Mouse (Mus musculus): ENCODE measurements around the gene Dapk3. TPM values are rescaled to one million over a fixed set of nuclear protein-coding genes. Genes with fewer than 3 reads are reported as not detected.

Gene Dapk3
- polyA plus RNA-seq, 1 experiment from 2014 or later: 65.4 TPM

DNA sequence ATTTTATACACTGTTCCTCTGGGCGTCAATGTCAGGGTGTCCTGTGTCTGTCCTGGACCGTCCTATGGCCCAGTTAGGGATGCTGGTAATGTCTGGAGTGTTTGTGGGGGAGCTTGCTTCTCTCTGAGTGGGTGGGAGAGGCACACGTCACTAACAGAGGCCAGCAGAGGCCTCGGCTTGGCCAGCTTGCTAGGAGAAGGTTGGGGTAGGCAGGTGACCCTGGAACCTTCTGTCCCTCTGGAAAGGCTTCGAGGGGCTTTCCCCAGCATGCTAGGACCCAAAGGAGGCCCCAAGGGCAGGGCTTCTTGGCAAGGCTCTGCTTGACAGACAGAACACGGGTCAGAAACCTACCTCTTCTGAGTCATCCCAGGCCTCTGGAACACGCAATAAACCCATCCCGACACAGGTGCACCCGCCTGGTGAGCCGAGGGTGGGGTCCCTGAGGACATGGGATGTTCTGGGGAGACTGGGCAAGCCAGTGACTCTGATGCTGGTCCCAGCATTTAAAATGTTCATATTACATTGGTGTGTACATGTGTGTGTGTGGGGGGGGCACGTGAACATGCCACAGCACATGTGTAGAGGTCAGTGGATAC lies 13.8 kb downstream of the Dapk3 start:
- no peak overlapping the region for H3K9ac ChIP-seq
- no peak overlapping the region for H3K4me2 ChIP-seq
- peaks cover 24% of the 10 kb centered on the region for H3K27me3 ChIP-seq (replicated peaks)
- no peak overlapping the region for H3K27ac ChIP-seq
- H3K4me1 ChIP-seq: peaks cover 24% of the 10 kb centered on the region
- no peak for ATAC-seq (ENCODE audit: insufficient read depth, low FRiP score, low read depth)
- no peaks in the 10 kb centered on the region for H3K36me3 ChIP-seq
- H3K4me3 ChIP-seq (replicated peaks): no peak overlapping the region
- no peaks in the 10 kb centered on the region for H3K9me3 ChIP-seq
- 63% methylated on average over 11 of the region's 11 CpGs for WGBS

DNA sequence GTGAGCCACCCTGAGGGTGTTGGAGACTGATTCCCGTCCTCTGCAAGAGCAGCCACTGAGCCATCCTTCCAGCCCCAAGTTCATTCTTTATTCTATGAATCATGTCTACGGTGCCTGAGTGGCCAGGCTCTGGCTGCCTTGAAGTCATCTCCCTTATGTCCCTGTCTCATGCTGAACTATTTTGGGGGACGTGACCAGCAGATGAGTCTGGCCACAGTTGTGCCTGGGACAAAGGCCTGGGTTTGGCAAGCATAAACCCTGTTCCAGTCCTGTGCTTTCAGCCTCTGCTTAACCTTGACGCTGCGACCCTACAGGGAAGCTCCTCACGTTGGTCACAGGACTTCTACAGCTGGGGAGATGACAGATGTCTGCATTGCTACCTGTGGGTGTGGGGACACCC lies 14.5 kb downstream of the Dapk3 start:
- Histone ChIP-seq H3K9ac (no peak overlapping the region; the same call in 1 of the 2 replicates), H3K27me3 (replicated peaks) (peaks cover 24% of the 10 kb centered on the region), H3K9me3 (no peaks in the 10 kb centered on the region), H3K4me1 (peaks cover 18% of the 10 kb centered on the region), H3K4me3 (replicated peaks) (no peak overlapping the region), H3K36me3 (no peaks in the 10 kb centered on the region), H3K4me2 (no peak overlapping the region), H3K27ac (no peak overlapping the region)
- WGBS: 54% methylated on average over 6 of the region's 6 CpGs
- no peak for ATAC-seq (ENCODE audit: insufficient read depth, low FRiP score, low read depth)

DNA sequence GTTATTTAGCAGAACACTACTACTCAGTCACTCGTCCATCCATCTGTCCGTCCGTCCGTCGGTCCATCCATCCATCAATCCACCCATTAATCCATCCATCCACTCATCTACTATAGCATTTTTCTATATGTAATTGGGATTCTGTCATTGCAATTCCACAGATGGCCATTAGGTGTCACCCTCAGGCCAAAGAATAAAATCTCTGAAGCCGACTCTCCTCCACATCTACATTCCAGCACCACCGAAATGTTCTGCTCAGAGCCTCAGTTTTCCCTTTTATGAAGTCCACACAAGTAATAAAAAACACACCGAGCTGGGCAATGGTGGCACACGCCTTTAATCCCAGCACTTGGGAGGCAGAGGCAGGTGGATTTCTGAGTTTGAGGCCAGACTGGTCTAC lies 15.4 kb downstream of the Dapk3 start:
- Histone ChIP-seq H3K4me1 (peaks cover 12% of the 10 kb centered on the region), H3K9ac (no peak overlapping the region), H3K27ac (no peak overlapping the region), H3K27me3 (replicated peaks) (peaks cover 24% of the 10 kb centered on the region), H3K36me3 (no peaks in the 10 kb centered on the region), H3K4me2 (no peak overlapping the region), H3K4me3 (replicated peaks) (no peak overlapping the region), H3K9me3 (no peaks in the 10 kb centered on the region)
- 2% methylated on average over 9 of the region's 9 CpGs for WGBS
- ATAC-seq (ENCODE audit: insufficient read depth, low FRiP score, low read depth): no peak

DNA sequence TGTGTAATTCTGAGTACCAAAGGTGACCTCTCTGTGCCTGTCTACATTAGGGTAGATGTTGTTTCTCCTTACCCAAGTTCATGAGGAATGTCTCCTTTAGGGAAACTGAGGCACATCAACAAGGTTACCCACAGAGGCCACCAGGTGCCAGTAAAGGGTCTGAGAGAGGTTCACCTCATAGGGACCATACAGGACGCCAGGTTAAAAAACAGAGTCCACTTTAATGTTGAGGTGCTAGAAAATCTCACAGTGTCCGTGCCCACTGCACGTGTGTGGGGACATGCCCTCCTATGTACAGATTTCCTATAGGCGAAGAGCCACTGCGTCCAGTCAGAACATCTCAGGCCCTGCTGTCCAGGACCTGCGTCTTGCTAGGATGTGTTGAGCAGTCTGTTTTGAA lies 16.2 kb downstream of the Dapk3 start:
- H3K27ac ChIP-seq: no peak overlapping the region
- no peaks in the 10 kb centered on the region for H3K36me3 ChIP-seq
- peaks cover 8% of the 10 kb centered on the region for H3K4me1 ChIP-seq
- no peaks in the 10 kb centered on the region for H3K9me3 ChIP-seq
- H3K4me3 ChIP-seq (replicated peaks): no peak overlapping the region
- 87% methylated on average over 6 of the region's 6 CpGs for WGBS
- peaks cover 21% of the 10 kb centered on the region for H3K27me3 ChIP-seq (replicated peaks)
- no peak overlapping the region for H3K9ac ChIP-seq
- ATAC-seq (ENCODE audit: insufficient read depth, low FRiP score, low read depth): no peak
- H3K4me2 ChIP-seq: no peak overlapping the region

DNA sequence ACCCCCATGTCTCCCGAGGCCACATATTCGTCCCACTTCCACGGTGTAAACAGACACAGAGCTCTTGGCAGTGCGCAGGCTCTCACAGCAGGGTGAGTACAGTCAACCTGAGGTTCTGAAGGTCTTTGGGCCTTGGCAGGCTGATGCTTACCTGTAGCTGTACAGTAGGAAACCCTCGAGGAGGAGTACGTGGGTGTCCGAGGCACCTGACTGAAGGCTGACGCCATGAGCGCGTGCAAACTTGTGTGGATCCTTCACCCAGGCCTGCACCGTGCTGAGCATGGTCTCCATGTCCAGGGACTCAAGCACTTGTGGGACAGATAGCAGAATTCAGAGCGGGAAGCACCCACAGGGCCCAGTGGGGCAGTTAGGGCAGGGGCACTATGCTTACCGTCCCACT lies 17.3 kb downstream of the Dapk3 start:
- Histone ChIP-seq H3K36me3 (no peaks in the 10 kb centered on the region), H3K9me3 (no peaks in the 10 kb centered on the region), H3K27me3 (replicated peaks) (peaks cover 11% of the 10 kb centered on the region), H3K4me3 (replicated peaks) (no peak overlapping the region), H3K4me2 (no peak overlapping the region), H3K9ac (no peak overlapping the region), H3K4me1 (no peaks in the 10 kb centered on the region), H3K27ac (no peak overlapping the region)
- no peak for ATAC-seq (ENCODE audit: insufficient read depth, low FRiP score, low read depth)
- 82% methylated on average over 13 of the region's 13 CpGs for WGBS

DNA sequence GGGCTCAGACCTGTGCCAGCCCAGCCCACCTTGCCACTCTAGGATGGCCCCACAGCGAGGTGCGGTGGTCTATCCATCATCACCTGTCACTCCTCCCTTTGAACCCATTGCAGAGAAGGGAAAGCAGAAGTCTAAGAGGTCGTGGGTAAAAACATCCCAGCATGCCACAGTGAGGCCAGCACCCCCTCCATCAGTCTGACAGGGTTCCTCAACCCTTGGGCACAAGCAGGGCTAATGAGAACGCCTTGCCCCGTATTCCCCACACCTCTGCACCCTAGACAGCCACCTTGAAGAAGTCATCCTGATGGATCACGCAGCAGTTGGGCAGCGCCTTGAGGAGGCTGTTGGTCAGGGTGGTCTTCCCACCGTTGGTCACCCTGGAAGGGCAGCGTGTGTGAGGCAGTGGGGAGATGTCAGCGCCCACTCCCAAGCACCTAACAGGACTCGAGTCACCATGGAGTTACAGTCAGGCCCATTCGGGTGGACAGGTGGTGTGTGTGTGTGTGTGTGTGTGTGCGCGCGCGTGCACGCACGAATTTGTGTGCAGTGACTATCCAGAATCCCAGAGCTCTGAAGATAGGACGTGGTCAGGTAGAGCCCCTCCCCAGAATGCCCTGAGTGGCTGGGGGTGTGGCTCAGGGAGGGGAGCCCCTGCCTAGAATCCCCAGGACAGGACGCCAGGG lies 17.9 kb downstream of the Dapk3 start:
- no peak overlapping the region for H3K9ac ChIP-seq

DNA sequence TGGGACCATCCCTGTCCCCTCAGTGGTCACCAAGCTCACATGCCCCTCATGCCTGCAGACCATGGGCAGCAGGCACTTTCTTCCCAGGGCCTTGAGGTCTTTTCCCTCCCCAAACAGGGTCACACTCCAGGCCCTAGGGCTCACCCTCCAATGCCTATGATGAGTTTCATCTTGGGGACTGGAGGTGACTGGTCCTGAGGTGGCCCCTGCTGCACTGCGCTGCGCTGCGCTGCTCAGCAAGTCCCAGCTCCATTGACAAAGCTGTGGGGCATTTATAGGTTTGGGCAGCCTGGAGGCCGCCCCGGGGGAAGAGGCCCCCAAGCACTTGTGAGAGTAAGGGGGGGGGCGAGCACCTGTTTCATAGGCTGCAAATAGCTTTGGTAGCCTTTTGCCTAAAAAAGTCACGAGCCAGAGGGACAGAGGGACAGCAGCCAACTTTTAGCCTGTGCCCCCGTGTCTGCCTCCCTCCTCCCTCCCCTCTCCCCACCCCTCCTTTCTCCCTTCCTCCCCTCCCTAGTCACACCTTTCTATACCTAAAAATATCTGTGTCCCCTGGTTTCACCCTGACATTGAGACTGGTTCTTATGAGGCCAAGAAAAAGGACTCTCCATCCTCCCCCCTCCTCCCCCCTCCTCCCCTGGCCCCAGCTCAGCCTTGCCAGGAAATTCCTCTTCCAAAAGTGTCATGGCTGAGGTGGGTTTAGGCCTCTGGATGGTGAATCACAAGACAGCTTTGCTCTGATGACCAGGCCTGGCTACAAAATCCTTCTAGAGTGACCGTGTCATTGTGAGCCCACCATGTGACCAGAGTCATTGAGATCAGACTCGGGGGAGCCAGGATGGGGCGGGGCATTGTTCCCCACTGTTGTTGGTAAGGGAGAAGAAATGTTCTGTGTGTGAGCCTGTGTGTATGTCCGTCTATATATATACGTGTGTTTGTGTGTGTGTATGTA lies 19.3 kb downstream of the Dapk3 start, which contains the start of gene Nmrk2:
Gene Nmrk2 (minus strand): TSS at position 245 of the 952 bp plus-strand sequence.
- Histone ChIP-seq H3K27me3 (replicated peaks) (no peaks in the 10 kb centered on the region; the same call in 1 of the 2 replicates), H3K9ac (no peak within 1 kb of the TSS), H3K4me1 (no peaks in the 10 kb centered on the region), H3K4me3 (replicated peaks) (no peak within 1 kb of the TSS), H3K4me2 (no peak within 1 kb of the TSS), H3K36me3 (no peaks in the 10 kb centered on the region), H3K9me3 (no peaks in the 10 kb centered on the region), H3K27ac (no peak within 1 kb of the TSS)
- 62% methylated on average over 13 of the region's 13 CpGs for WGBS
- ATAC-seq (ENCODE audit: insufficient read depth, low FRiP score, low read depth): no peak

More for the DNA sequence above, 17.9 kb downstream of the Dapk3 start:
- no peak for ATAC-seq (ENCODE audit: insufficient read depth, low FRiP score, low read depth)
- H3K4me2 ChIP-seq: no peak overlapping the region
- no peaks in the 10 kb centered on the region for H3K4me1 ChIP-seq
- no peaks in the 10 kb centered on the region for H3K36me3 ChIP-seq
- no peak overlapping the region for H3K27ac ChIP-seq
- H3K4me3 ChIP-seq (replicated peaks): no peak overlapping the region
- peaks cover 7% of the 10 kb centered on the region for H3K27me3 ChIP-seq (replicated peaks)
- H3K9me3 ChIP-seq: no peaks in the 10 kb centered on the region
- WGBS: 69% methylated on average over 20 of the region's 20 CpGs

DNA sequence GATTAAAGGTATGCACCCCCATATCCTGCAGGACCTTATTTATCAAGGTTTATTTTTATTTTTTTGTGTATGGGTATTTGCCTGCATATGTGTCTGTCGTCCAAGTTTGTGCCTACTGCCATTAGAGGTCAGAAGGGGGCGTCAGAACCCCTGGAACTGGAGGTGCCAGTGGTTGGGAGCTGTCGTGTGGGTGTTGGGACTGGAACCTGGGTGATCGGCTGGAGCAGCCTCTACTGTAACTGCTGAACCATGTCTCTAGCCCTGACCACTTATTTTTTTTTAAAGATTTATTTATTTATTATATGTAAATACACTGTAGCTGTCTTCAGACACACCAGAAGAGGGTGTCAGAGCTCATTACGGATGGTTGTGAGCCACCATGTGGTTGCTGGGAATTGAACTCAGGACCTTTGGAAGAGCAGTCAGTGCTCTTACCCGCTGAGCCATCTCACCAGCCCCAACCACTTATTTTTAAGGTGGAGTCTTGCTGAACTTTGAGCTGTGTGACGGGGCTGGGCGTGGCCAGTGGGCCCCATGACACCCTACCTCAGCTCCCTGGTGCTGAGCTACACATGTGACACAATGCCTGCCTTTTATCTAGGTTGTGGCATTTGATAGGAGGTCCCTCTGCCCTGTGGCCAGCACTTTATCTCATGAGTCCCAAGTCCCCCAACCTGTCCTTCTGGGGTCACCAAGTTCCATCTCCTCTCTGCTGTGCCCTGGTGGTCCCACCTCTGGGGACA lies 20.3 kb downstream of the Dapk3 start:
- H3K9ac ChIP-seq: no peak overlapping the region
- no peaks in the 10 kb centered on the region for H3K4me1 ChIP-seq
- H3K4me3 ChIP-seq (replicated peaks): no peak overlapping the region
- no peaks in the 10 kb centered on the region for H3K9me3 ChIP-seq
- H3K36me3 ChIP-seq: no peaks in the 10 kb centered on the region
- WGBS: 59% methylated on average over 8 of the region's 8 CpGs
- no peak overlapping the region for H3K27ac ChIP-seq
- H3K27me3 ChIP-seq (replicated peaks): no peaks in the 10 kb centered on the region
- H3K4me2 ChIP-seq: no peak overlapping the region
- ATAC-seq (ENCODE audit: insufficient read depth, low FRiP score, low read depth): peak; percentile 75

DNA sequence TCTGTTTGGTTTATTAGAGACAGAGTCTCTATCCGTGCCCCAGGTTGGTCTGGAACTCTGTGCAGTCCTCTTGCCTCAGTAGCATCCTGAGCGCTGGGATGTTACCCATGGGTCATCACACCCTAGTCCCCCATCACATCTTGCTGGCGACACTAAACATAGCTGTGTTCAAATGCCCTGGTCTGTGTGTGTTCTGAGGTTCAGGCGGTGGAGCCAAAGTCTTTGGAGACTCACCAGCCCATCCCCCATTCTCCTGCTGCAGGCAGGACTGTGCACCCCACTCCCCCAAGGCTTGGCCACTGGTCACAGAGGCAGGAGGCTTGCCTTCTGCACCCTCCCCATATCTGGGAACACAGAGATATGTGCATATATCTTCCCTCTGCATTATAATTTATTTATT lies 21.3 kb downstream of the Dapk3 start:
- Histone ChIP-seq H3K9ac (no peak overlapping the region), H3K4me2 (no peak overlapping the region), H3K27me3 (replicated peaks) (no peaks in the 10 kb centered on the region), H3K4me3 (replicated peaks) (no peak overlapping the region), H3K27ac (no peak overlapping the region), H3K36me3 (no peaks in the 10 kb centered on the region), H3K9me3 (no peaks in the 10 kb centered on the region), H3K4me1 (no peaks in the 10 kb centered on the region)
- ATAC-seq (ENCODE audit: insufficient read depth, low FRiP score, low read depth): no peak
- 66% methylated on average over 4 of the region's 4 CpGs for WGBS

DNA sequence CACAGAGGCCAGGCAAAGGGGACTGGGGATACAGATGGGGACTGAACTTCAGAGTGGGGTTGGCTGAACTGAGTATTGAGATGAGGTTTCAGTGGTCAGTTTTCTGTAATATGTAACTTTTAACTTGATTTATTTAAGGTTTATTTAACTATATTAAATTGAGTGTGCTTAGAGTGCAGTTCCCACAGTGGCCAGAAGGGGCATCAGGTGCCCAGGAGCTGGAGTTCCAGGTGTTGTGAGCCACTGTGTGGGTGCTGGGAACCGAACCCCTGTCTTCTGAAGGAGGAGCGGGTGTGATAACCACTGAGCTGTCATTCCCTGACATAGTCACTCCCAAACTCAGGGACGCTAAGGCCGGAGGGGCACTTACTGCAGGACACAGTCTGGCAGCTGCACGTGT lies 27.3 kb downstream of the Dapk3 start:
- Histone ChIP-seq H3K27ac (no peak overlapping the region), H3K4me2 (no peak overlapping the region), H3K9me3 (no peaks in the 10 kb centered on the region), H3K4me3 (replicated peaks) (no peak overlapping the region), H3K4me1 (no peaks in the 10 kb centered on the region), H3K36me3 (no peaks in the 10 kb centered on the region), H3K9ac (no peak overlapping the region), H3K27me3 (replicated peaks) (no peaks in the 10 kb centered on the region)
- ATAC-seq (ENCODE audit: insufficient read depth, low FRiP score, low read depth): no peak
- 91% methylated on average over 5 of the region's 5 CpGs for WGBS

DNA sequence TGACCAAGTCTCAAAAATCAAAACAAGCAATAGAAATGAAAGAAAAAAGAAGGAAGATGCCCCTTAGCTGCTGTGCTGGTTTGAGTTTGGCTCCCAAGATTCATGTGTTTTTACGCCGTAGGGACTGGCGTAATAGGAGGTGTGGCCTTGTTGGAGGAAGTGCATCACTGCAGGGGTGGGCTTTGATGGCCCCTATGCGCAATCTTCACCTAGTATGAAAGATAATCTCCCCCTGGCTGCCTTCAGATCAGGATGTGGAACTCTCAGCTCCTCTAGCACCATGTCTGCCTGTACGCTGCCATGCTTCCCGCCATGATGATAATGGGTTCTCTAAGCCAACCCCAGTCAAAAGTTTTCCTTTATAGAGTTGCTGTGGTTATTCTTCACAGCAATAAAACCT lies 33.5 kb downstream of the Dapk3 start:
- no peak overlapping the region for H3K27ac ChIP-seq
- no peak overlapping the region for H3K4me2 ChIP-seq
- H3K4me3 ChIP-seq (replicated peaks): no peak overlapping the region
- no peaks in the 10 kb centered on the region for H3K4me1 ChIP-seq
- no peaks in the 10 kb centered on the region for H3K36me3 ChIP-seq
- no peak for ATAC-seq (ENCODE audit: insufficient read depth, low FRiP score, low read depth)
- WGBS: 81% methylated on average over 6 of the region's 6 CpGs
- H3K9me3 ChIP-seq: no peaks in the 10 kb centered on the region
- H3K9ac ChIP-seq: no peak overlapping the region
- no peaks in the 10 kb centered on the region for H3K27me3 ChIP-seq (replicated peaks)

Measured in stomach, embryonic 15.5 days (tissue).